Mouse (Mus musculus) bone marrow, adult 2 months (tissue): Measurements from ENCODE around the gene Mest. TPM values are rescaled to one million over a fixed set of nuclear protein-coding genes. Genes with fewer than 3 reads are reported as not detected.
A peak's percentile ranks its signal among the peaks of the same experiment; 100 is the strongest.

Source experiments
- H3K27ac ChIP-seq: fragments of 200-500 bp; 2 replicates; pipeline ENCODE4 v1.5.1; 2012; ENCODE audit warnings: low read depth, mild to moderate bottlenecking, control low read depth, inconsistent platforms, low read length; ENCODE audit not compliant: control insufficient read depth, poor library complexity, insufficient read depth
- H3K4me1 ChIP-seq: fragments of 200-500 bp; 2 replicates; pipeline ENCODE4 v1.6.1; 2011; ENCODE audit warnings: low read length; ENCODE audit not compliant: control insufficient read depth, insufficient read depth
- H3K4me3 ChIP-seq: fragments of 200-500 bp; replicated peaks from 2 replicates; pipeline ENCODE3; 2011; ENCODE audit warnings: mild to moderate bottlenecking, low read depth, low read length, control low read depth; ENCODE audit not compliant: control insufficient read depth
- CTCF ChIP-seq: fragments of 200-500 bp; IDR thresholded peaks from 2 replicates; pipeline ENCODE4 v1.5.1; 2011; ENCODE audit warnings: low read length, control low read depth; ENCODE audit not compliant: control insufficient read depth, insufficient read depth
- POLR2A ChIP-seq: fragments of 200-500 bp; IDR thresholded peaks from 2 replicates; pipeline ENCODE4 v1.6.1; 2011; ENCODE audit warnings: low read depth, mild to moderate bottlenecking, control low read depth, low read length, borderline replicate concordance; ENCODE audit not compliant: control insufficient read depth
- WGBS: fragments of 180-500 bp; shearing (Covaris S2); methylation state at CpG from one replicate; pipeline ENCODE4 v1.1.7; 2018; 5-methylcytosine and 5-hydroxymethylcytosine counted together
- polyA plus RNA-seq: library from polyadenylated mRNA; stranded (reverse); fragments of >200 nt; gene quantifications from 2 replicates; pipeline ENCODE4 v1.2.4, GENCODE M21; 2011; ENCODE audit warnings: low replicate concordance; ENCODE audit not compliant: missing spikeins, insufficient read depth, insufficient read length

The Mest gene
- 2.8 and 8.2 TPM in 2 replicates for polyA plus RNA-seq

DNA sequence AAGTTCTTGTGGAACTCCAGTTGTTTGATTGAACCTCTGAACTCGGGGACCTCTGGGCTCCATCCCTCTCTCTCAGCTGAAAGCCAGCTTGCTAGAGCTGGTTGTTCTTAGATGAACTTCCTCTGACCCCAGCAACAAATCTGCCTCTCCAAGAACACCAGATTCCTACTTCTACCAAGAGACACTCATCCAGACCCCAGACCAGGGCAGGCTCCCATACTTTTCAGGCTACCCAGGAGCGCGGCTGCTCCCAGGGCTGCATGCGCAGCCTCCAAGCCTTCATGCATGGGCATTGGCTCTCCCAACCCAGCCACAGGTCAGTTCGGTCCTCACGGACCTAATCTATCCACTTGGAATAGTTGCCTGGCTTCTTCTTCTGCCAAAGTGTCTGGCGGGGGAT is at the start of gene Mest:
Mest (plus strand) TSS at position 217 of the 400 bp plus-strand sequence.
- Histone ChIP-seq H3K27ac (no peak within 1 kb of the TSS), H3K4me3 (no peak within 1 kb of the TSS), H3K4me1 (no peaks in the 10 kb centered on the region)
- WGBS: 80% methylated on average over 7 of the region's 7 CpGs
- TF ChIP-seq CTCF (no peak), POLR2A (no peak)

DNA sequence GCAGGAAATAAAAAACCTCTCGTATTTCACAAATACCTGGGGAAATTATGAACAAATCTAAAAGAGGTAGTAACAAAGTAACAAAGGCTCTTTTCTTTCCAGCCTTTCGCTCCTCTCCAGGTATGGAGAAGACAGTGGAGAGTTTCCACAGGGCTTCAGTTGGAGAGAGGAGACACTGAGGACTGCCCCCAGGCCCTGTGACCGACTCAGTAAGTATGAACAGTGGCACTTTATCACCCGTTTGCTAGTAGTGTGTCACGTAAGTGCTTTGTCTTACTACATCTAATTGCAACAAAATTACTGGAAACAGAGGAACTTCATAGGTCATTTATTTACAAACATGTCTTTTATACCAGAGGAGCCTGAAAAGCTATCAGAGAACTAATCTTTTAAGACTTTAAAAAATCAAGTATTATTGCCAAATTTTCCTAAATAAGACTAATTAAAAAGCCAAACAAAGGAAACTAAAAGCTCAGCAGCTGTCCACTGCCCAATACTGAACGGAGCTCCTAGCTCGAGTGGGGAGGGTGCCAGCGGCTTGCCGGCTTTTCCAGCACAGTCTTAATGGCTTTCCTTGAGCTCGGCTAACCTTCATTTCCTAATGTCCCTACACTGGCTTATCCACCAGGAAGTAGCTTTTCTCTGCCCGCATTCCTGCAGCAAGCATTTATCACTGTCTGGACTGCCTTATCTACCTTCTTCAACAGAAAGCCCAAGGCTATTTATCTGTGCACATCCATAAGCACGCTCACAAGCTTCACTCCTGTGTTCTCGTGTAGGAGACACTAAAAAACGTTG is 49.4 kb upstream of the Mest start:
- Histone ChIP-seq H3K4me3 (no peak overlapping the region), H3K27ac (no peak overlapping the region), H3K4me1 (peaks cover 2% of the 10 kb centered on the region; the same call in 1 of the 2 replicates)
- TF ChIP-seq CTCF: no peak
- TF ChIP-seq POLR2A: no peak
- WGBS: 55% methylated on average over 14 of the region's 14 CpGs

DNA sequence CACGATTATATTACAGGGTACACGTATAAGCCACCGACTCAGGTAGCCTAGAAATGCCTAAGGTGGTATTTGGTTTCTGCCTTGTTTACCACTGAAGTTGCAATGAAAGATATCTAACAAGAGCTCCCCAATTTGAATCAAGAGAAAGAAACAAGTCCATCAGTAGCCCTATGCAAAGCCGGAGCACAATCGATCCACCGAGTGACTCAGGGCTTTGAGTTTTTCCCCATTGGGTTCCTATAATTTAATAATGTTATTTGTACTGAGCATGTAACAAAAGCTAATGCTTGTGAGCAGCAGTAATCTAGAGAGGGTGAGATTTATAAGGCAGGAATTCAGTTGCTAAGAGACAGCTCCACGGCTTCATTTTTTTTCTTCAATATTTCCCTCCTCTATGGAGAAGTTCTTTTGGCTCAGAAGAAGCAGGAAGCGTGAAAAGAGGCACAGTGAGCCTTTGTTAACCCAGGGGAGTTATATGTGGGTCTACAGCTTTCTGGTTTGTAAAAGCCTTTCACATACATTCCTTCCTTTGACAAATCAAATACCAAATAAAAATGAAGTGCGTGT is 48.5 kb upstream of the Mest start:
- Histone ChIP-seq H3K27ac (no peak overlapping the region), H3K4me3 (no peak overlapping the region), H3K4me1 (peaks cover 2% of the 10 kb centered on the region; the same call in 1 of the 2 replicates)
- TF ChIP-seq CTCF (no peak), POLR2A (no peak)
- WGBS: 63% methylated on average over 9 of the region's 9 CpGs

DNA sequence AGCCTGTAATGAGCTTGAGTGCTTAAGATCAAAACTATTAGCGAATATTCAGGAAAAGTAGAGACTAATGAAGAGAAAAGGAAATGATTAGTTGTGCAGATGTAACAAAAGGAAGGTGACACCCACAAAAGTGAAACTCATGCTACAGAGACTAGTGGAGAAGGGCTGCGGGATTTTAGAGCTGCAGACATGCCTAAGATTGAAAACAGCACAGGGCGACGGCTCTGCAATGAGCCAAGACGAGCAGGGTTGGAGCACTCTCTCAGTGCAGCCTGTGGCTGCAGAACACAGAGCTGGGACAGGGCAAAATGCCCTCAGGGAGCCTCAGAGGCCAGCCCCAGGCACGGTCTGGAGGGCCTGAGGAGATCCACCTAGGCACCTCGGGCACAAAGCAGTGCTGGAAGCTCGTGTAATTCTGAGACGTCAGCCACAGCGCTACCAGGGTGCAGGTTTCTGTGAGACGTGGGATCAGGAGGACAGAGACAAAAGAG is 48.0 kb upstream of the Mest start:
- 43% methylated on average over 11 of the region's 11 CpGs for WGBS
- Histone ChIP-seq H3K4me3 (no peak overlapping the region), H3K4me1 (peaks cover 2% of the 10 kb centered on the region; the same call in 1 of the 2 replicates), H3K27ac (peak overlapping the region; percentile 4; the same call in 1 of the 2 replicates)
- no peak for TF ChIP-seq POLR2A

DNA sequence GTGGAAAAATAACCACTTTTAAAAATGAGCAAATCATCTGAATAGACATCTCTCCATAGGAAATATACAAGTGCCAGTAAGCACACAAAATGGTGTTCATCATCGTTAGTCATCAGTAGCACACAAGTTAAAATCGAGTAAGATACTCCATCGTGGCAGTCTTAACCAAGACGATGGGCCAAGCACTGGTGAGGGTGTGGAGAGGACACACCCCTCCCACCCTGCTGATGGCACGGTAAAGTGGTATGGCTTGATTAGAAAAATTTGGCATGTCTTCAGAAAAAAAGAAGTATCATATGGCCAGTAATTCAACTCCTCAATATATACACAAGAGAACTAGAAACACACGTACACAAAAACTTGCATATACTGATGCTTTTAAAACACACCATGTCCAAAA is 46.8 kb upstream of the Mest start:
- no peak for TF ChIP-seq POLR2A
- no peak for TF ChIP-seq CTCF

DNA sequence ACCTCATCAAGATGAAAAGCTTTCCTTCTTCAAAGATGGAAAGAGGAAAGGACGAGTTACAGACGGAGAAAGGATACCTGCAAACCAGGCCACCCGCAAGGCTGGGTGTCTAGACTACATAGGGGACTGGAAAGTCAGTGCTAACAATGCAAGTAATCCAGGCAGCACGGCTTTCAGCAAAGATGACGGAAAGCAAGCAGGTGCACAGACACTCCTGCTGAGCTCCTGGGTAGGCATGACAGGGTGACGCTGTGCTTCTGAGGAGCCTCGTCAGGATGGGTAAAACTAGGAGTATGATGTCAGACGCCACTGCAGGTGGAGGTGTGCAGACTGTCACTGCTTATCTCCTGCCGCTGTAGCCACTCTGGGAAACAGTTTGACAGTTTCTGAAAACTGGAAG is 45.8 kb upstream of the Mest start:
- Histone ChIP-seq H3K4me1 (no peaks in the 10 kb centered on the region; the same call in 1 of the 2 replicates), H3K27ac (no peak overlapping the region), H3K4me3 (no peak overlapping the region)
- WGBS: 90% methylated on average over 9 of the region's 9 CpGs
- TF ChIP-seq CTCF: no peak

More for the DNA sequence above, 46.8 kb upstream of the Mest start:
- WGBS: 69% methylated on average over 6 of the region's 6 CpGs
- Histone ChIP-seq H3K4me3 (no peak overlapping the region), H3K27ac (no peak overlapping the region), H3K4me1 (peaks cover 2% of the 10 kb centered on the region; the same call in 1 of the 2 replicates)

DNA sequence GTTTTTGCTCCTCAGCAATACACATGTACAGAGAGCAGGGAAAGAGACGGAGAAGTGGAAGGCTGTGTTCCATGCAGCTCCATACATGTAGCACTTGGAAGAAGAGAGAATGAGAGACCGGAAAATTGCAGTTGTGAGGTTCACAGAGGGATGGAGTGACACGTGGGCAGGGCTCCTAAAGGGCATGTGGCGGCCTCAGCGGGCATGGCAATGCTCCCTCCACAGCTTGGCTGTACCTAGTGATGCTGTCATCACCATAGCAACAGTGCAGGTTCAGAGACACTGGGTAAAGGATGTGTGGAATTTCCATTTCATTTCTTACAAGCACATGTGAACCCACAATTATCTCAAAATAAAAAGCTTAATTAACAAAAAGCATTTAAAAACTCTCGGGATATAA is 44.9 kb upstream of the Mest start:
- Histone ChIP-seq H3K27ac (no peak overlapping the region), H3K4me1 (no peaks in the 10 kb centered on the region), H3K4me3 (no peak overlapping the region)
- 86% methylated on average over 6 of the region's 6 CpGs for WGBS
- TF ChIP-seq CTCF: no peak
- TF ChIP-seq POLR2A: no peak

DNA sequence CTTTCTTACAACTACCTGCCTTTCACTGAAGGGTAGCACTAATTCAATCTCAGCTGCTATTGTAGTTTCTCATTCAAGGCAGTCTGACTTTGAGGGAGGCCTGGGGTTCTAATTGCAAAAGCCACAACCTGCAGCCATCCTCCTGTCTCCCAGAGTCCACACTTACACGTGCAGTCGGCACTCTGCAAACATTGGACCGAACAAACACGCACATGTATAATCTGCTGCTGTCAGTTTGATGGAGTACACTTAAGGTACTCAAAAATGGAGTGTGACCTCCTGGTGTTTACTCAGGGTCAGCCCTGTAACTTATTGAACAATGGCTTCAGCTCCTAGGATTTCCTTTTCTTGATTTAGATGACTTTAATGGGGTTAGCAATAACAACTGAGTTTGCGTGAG is 43.8 kb upstream of the Mest start:
- no peaks in the 10 kb centered on the region for H3K4me1 ChIP-seq
- no peak overlapping the region for H3K4me3 ChIP-seq
- no peak overlapping the region for H3K27ac ChIP-seq
- no peak for TF ChIP-seq CTCF
- no peak for TF ChIP-seq POLR2A
- 94% methylated on average over 5 of the region's 5 CpGs for WGBS
